Mouse (Mus musculus): ENCODE data around the gene Trim69.

DNA sequence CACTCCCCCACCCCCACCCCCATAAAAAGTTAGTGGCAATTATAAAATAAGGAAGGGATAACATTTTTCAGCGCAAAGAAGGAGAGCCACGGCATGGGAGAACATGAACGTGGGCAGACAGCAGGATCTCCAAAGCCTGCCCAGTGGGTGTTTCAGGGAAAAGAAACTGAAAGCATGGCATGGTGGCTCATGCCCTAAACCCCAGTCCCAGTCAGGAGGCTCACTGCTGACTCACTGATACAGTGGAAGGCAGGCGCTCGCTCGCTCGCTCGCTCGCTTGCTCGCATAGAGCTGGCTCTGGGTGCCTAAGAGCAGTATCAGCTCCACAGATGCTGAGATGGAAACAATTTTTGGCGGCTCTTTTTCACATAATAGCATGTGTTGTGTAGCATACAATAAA, 3.8 kb downstream of the Trim69 start:
- TF ChIP-seq POLR2A (IDR thresholded peaks at IDR 0.05; ENCODE audit: insufficient read depth, low read depth, low read length) (no peak), CTCF (IDR thresholded peaks at IDR 0.05; ENCODE audit: insufficient read depth, low read depth, low read length) (no peak)

Measured in olfactory bulb, adult 2 months (tissue).